Mouse (Mus musculus): ENCODE measurements around the gene Epas1.
A peak's percentile ranks its signal among the peaks of the same experiment; 100 is the strongest.

The Epas1 gene

DNA sequence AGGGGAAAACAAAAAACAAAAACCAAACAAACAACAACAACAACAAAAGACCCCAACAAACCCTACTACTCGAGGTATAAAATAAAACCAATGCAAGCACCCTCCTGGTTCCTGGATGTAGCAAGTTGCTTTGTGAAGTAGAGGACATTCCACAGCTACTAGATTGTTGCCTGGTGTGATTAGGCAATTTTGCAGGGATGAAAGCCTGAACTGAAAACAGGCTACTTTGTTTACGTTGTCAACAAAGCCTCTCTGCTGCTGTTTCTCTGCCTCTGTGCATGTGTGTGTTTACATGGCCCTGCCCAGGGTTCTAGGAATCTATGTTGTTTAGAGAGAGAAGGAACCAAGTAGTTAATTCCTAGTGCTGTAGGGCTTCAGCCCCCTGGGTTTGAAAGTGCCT lies 4.1 kb downstream of the Epas1 start:
- DNase-seq = no peak

DNA sequence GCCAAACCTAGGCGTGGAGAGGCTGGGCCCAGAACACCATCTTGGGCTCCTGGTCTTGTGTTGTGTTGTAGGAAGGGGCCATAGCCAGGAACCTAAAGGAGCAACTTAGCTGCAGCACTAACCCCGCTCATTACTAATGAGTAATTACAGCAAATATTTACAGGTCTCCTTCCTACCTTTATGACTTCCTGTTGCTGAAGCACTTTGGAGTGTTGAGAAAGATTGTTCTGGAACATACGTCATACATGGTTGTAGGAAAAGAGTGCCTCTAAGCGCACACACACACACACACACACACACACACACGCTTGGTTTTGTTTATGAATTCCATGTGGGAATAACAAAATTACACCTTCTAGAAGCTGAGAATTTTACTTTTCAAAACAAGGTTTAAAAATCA lies 8.4 kb downstream of the Epas1 start:
- no peak for DNase-seq

DNA sequence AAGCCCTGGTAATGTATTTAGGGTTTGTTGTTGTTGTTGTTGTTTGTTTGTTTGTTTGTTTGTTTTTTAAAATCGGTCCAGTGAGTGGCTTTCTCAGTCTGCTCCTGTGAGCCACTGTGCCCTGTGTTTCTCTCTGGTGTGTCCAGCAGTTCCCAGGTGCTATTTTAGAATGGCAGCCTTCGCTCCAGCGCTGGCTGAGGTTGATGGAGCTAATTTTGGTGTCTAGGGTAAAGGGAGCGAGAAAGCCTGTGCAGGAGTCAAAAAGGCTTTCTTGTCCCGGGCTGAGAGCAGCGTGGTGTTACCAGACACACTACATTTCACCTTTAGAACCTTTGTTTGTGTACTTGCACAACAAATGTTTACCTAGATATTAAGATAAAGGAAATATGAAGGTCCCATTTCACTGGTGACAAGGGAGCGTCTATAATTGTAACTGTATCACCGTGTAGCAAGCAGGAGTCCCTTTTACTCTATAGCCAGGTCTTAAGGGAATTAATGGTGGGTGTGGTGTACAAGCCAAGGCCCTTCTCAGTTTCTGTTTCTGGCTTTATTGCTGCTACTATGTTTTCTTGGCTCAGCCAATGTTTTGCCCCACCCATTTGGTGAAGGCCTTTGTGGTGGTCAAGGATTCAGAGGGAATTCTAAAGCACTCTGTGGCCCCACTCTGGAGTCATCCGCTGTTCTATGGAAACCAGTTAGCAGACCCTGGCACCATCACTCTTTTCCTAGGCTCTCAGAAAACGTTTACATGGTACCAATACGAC lies 9.2 kb downstream of the Epas1 start:
- no peak for DNase-seq

DNA sequence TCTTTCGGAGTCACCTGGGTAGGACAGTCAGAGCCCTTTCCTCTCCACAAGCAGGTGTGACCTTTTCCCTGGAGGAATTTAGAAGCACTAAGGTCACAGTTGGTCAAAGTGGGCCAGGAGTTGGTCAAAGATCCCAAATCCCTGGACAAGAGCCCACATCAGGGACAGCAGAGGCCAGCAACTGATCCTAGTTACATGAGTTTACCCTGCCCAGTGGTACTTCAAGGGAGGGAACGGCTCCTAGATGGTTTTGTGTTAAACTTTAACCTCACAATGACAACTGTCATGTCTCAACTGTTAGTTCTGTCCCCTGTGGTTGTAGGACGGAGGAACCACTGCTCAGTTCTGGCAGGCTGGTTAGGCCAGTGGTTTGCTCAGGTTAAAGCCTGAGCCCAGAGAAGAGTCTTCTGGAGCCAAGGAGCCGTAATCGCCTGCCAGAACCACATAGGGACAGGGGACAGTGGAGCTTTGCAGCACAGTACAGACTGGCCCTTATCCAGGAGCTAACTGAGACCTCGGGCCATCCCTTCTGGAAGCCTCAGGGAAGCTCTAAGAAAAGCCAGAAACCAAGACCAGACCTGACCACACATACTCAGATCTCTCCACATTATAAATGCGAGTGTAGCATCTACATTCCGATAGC lies 12.4 kb downstream of the Epas1 start:
- DNase-seq = no peak

DNA sequence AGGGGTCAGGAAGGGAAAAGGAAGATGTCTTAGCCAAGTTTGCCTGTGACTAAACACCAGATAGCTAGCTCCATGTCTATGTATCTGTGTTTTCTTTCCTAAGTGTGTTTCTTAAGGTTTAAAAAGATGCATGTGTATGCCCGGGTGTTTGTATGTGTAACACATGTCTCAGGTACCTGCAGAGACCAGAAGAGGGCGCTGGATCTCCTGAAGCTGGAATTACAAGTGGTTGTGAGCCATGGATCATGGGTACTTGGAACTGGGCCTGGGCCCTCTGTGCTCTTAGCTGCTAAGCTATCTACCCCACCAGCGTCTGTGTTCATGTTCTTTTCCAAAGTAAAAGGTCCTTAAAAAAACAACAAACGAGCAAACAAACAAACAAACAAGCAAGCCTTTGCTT lies 12.9 kb downstream of the Epas1 start:
- DNase-seq = no peak

DNA sequence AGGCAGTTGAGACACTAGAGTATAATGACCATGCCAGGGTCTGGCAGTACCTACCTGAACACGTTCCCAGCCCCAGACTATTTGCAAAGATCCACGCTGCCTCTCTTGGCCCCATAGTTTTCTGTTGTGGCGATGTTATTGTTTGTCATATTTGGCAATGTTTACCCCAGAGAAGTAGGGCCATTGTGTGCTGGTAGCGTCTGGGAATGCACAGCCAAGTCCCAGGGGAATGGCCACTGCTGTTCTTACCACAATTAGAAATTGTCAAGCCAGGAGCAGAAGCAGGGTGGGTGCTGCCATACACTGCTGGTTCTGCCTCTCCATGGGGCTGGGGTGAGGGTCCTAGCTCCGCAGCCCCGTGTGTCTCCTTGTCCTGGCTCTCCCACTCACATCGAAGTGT lies 15.1 kb downstream of the Epas1 start:
- DNase-seq = no peak

DNA sequence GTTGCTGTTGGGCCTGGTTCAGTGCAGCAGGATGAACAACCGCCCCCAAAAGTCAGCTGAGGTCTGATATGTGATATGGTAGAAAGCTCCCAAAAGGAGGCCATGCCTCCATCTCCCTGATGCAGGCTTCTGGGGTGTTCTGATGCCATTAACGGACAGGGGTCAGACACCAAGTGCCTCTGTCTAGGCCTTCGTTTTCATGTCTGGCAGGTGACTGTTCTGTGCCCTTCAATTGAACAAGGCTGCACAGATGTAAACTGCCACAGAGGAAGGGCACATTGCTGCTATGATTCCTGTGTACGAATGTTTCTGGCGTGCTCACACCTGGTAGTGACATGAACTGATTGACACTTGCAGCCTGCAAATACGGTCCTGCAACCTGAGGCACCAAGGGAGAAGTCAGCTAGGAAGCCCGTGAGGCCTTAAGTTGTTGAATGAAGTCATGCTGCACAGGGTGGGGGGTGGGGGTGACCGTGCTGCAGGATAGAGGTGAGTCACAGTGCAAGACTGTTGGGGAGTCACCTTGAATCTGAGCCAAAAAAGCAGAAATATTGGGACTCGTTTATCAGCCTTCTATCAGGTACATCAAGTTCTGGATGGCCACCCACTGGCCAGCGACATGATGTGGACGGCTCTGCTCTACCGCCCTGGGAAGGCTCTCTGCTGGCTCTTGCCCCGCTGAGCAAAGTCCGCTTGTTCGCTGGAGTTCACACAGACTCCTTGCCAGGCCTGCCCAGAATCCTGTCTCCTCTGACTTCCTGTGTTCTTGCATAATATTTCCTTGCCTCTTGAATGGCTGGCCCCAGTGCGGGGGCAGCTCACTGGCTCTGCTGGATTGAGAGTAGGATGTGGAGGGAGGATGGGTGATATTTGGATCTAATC lies 16.1 kb downstream of the Epas1 start:
- DNase-seq = no peak

DNA sequence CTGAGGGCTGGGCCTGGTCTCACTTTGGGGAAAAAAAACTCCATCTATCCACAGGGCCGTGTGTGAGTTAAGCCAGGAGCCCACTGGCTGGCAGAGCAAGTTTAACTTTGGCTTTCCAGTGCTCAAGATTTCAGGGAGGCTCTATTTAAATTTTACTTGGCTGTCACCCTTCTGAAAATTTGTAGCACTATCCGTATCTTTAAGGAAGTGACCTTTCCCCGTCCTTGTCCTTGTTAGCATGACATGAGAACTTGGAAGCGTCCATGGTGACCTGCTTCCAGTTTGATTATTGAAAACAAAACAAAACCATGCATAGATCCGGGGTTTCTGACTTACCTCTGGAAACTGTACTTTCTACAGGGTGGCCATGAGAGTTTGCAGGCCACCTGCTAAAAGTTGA lies 17.3 kb downstream of the Epas1 start:
- no peak for DNase-seq

DNA sequence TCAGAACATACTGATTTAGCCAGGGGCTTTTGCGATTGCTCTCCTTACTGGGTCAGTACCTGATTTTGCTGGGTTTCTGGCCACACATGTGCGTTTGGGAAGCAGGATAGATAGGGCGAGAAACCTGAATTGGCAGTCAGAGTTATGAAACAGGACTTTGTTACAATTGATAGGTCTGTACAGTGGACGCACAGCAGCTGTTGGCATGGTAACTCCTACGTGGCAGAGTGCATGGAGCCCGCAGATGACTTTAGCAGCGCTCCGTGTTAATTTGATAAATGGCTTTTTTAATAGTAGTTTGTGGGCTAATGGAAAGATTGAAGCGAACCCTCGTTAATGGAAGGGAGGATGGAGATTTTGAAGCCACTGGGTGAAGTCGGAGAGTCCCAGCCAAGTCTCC lies 18.5 kb downstream of the Epas1 start:
- DNase-seq = no peak

DNA sequence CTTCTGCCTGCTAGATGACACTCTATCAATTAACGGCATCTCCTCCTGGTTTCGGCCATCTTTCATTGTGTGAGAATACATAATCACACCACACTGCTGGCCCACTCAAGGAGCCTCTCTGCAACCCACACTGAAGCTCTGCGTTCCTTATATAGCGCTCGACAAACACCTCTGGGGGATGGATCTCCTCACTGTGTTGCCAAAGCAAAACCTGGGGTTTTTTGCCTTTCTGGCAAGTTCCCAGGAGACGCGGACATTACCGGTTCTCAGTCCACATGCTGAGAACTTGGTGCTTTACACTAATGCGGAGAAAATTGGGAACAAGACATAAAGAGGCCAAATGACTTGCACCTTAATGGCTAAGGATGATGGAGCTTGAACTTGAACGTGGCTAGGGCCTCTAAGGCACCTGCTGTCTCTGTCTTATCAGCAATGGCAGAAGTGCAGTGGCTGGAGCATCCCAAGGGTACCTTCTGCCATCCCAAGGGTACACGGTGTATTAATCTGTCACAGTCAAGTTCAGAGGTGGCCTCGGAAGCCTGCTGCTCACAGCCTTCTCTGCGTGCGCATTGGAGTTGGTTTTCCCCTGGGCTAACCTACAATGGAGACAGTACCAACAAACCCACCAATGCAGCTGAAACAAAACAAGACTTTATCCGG lies 19.6 kb downstream of the Epas1 start:
- no peak for DNase-seq

DNA sequence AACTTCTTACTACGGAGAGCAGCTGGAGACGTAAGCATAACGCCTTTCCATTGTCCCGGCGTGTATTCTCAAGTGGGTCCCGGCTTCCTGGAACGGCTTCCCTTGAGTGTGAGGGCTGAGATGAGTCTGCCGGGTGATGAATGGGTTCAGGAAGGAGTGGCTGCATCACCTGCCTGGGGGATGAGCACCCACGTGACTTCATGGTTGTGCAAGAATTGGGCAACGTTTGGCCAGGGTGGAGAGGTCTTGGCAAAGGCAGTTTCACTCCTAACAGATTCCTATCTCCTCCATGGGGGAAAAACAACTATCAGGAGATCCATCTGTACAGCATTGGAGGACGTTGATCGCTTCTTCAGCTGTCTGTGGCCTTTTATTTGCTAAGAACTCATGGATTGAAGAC lies 23.0 kb downstream of the Epas1 start:
- DNase-seq = no peak

DNA sequence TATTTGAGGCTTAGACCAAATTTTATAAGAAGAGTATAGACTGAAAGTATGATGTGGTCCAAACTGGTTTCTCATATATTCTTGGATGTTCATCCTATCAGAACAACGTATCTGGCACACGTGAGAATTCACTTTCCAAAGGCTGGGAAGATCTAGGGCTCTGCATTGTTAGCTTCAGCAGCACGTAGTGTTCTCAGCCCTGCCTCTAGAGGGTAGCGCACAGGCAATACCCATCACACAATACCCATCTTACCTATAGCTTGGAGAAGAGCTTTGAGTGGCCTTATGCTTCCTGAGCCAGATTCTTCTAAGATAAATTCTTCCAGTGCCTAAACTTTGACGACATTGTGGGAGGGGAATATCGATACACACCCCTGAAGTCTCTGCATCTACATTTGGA lies 24.6 kb downstream of the Epas1 start:
- no peak for DNase-seq

DNA sequence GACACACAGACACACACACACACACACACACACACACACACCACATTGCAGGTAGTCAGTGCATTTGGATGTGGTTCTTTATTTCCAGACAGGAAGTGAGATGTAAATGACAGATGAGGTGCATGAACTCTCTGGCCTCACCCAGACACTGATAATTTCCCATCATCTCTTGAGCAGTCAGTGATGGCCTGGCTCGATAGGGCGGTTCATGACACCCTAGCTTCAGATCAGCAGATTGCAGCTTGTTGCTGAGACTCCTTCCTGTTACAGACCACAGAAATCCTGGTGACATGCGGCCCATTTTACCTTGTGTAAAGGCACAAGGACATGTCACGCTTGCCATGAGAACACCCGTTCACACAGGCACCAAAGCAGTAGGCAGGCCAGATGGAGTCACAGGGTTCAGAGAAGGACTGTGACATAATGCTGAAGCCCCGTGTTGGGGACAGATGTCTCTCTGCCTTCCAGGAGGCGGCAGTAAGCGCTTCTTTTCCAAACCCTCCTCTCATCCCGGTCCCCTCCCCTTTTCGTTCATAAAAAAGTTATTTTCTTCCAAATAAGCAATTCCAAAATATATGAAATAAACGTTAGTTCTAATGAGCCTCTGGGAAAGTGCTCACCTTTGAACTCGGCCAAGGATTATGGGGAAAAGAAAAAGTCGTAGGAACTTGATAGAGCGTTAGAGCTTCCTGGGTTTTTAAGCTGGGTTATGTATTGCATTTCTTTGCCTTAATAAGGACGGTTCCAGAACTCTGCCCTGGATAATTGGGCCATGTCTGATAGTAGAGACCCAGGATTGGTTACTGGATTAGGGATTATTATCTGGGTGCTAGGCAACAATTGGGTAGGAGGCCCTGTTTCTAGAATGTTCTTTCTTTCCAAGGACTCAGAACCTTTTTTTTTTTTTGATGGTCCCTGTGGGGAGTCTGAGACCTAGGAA lies 26.0 kb downstream of the Epas1 start:
- no peak for DNase-seq

DNA sequence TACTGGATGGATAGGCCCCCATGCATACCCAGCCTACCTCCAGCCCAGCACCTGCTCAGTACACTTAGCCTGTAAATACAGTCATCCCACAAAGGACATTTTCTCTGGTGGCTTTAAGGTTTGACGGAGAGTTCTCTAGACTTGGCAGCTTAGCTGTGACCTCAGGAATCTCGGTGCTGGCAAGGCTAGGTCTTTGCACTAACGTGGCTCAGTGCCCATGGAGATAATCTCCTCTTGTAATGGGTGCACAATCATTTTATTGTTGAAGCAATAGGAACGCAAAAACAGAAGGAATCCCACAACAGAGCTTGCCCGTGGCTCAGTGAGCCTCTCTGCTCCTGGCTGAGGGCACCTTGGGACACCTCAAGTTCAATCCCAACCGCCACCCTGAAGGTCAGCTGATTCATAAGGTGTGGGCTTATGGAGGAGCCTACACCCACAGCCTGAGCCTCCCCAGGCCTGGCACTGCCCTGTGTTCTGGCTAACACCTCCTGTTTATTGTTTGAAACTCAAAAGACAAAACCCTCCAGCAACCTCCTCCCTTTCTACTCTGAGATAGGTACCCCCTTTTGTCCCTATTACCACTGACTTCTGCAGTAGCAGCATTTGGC lies 27.3 kb downstream of the Epas1 start:
- DNase-seq = no peak

DNA sequence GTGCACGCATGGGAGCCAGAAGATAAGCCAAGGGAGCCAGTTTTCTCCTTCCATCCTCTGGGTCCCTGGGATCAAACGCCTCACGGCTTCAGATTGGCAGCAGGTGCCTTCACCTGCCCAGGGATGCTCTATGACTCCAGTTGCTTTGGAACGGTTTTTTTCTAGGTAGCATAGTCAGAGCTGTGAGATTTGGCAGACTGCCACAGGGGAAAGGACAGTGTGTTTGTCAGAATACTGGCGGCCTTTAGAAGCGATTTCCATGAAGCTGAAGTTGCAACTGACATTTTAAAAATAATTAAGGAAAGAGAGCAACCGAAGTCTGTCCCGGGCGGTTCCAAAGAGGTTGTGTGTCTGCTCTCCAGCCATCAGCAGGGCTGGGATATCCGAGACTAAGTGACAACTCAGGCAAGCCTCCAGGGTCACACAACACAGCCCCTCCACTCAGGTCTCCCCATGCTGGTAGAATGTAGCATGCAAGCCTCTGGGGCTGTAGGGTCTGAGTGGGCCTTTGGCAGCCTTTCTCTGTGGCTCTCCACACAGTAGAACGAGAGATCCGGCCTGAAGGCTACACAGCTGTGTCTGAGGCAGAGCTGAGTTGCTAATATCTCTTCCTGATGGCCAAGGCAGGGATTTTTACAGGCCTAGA lies 28.4 kb downstream of the Epas1 start:
- DNase-seq = no peak

DNA sequence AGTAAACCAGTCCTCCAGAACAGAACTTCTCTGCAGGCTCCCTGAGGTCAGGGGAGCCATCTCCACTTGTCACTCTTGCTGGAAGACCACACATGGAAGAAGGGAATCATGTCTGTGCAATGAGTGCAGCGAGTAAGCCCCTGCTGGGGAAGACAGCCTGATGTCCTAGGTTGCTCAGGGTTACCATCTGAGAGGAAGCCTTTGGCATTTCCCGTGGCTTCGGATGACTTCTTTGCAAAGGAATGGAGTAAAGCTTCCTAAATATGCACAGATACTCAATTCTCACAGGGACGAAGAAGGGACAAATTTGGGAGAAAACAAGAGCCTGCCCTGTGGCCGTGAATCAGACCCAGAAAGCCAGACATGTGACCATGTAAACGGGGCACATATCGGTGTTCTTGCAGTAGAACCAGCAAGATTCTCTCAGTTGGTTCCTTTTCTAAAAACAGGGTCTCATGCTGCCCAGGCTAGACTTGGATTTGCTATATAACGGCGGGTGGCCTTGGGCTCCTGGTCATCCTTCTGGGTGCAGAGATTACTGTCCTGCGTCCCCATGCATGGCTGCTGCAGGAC lies 31.0 kb downstream of the Epas1 start:
- no peak for DNase-seq

DNA sequence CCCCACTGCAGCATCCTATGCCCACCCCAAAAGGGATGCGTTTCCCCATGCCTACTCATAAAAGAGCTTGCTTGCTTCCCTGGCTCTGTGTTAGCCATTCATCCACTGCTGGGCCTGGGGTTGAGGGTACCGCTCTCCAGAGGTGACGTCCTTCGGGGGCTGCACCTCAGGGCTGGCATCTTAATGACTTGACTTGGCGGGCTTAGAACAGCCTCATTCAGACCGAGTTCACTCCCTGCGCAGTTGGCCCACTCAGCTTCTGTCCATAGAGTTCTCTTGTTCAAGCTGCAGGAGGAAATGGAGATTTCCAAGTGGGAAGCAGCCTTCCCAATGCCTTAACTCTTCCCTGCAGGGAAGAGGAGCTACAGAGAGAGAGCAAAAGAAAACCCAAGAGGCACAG lies 32.1 kb downstream of the Epas1 start:
- DNase-seq = peak; percentile 16

DNA sequence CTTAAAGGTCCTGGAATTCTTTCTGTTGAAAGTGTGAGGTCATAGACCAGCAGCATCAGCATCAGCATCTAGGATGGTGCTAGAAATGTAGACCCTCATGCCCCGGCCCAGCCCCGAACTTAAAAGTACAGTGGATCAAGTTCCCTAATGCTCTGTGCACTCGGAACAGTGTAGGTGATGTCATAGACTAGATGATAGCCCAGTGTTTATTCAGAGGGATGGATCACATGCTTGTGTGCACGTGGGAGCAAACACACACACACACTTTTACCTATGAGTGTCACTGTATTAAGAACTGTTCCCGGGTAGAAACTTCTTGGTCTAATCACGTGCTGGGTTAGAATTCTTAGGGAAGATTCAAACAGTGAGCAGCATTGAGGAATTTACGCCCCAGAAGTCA lies 33.0 kb downstream of the Epas1 start:
- no peak for DNase-seq

DNA sequence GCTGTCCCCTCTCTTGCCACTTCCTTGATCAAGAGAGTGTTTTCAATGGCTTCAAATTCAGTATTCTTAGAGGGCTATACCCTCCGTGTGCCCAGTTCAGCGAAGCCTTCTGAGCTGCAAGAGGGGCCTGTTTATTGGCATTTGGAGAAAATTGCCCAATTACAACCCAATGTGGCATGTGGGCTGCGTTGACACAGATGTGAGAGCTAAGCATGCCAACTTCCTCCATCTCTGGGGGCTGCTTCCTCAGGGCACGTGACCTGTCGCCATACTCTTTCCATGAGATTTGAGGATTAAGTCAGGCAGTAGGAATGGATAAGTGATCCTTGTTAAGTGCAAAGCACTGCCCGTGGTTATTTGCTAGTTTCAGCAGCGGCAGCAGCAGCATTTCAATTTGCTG lies 34.3 kb downstream of the Epas1 start:
- no peak for DNase-seq

DNA sequence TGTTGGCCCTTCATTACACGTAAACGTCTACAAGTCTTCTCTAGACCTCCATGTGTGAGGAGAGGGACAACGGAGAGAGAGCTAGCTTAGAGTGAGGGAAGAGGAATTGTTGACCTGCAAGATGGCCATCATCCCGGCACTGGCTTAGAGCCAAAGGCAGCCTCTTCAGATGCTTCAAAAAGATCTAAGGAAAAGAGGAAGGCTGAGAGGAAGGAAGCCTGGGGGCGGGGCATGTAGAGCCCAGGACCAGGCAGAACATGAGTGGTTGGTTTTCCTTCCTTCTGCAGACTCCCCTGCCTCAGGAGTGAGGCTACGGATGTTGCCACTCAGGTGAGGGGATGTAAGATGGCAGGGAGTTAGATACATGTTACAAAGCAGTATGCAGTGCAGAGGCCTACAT lies 34.8 kb downstream of the Epas1 start:
- DNase-seq = no peak

DNA sequence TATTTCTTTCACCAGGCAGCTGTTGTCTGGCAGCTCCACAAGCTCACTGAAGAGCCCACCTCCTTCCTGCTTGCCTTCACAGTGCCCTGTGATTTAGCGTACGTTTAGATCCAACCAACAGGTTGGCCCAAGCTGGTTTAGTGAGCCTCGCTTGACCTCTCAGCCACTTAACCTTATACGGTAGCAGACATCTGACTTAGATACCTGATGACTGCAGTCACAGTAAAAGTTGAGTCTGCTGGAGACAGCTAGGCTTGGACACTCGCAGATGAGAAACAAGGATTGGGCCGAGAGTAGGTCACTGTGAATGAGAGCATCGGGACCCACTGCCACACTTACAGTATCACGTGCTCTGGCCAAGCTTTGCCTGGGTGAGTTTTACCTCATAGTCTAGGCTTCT lies 38.4 kb downstream of the Epas1 start:
- no peak for DNase-seq

Measured in right cerebral cortex, postnatal 4 days (tissue).